Mouse (Mus musculus) lung, postnatal 4 days (tissue): ENCODE measurements around the gene Fgfr2.
A peak's percentile ranks its signal among the peaks of the same experiment; 100 is the strongest.

Experiments
- DNase-seq, 2 experiments: peaks; one replicate each; pipeline ENCODE4 v3.0.0; 2021

Gene Fgfr2

DNA sequence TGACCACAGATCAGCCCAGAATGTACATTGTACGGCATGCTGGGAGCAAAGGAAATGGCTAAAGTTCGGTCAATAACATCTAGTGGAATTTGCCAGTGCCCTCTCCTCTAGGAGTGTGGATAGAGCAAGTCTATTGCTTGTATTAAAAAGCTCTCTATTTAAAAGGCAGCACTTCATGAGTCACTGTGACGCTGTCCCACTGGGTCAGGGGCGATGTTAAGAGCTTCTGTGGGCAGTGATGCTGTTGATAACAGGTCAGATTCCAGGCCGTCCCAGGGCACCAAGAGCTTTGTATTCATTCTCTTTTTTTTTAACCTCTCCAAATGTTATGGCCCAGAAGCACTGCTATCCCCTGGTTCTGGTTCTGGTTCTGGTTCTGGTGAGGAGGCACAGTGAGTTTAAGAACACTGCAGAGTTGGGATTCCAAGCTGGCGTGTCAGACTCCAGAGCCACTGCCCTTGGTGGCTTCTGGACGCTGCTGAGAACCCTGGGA, 2366.8 kb downstream of the Fgfr2 start:
- DNase-seq: no peak

DNA sequence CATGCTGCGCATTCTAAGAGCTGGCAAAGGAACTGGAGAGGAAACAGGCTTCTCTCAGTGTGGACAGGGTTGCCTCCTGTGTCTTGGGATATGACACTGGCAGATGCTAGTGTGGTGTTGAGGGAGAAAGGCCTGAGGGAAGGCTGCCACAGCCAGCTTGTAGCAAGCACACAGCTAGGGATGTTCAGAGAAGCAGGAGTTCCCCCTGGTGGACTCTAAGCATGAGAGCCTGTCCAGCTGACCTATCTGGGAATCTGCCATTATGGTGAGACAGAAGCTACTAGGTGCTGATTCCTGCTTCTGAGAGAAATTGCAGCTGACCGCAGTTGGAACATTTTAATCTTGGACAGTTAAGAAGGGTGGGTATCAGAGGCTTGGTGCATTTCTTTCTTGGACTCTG, 2368.4 kb downstream of the Fgfr2 start:
- peak in 1 of 2 experiments; percentile 33 for DNase-seq

DNA sequence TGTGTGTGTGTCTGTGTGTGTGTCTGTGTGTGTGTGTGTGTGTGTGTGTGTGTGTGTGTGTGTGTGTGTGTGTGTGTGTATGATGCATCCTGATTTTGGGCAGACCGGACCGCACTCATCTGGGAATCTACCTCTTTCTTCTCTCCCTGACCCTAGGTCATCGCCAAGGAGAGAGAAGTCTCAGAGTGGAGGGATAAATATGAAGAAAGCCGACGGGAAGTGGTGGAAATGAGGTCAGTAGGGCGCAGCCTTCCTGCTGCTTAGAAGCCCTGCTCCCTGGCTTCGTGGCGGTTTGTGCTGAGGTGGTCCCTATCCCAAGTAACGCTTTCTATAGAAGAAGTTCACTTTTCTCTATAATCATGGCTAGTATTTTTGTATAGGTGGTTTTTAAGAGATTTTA, 2371.5 kb downstream of the Fgfr2 start:
- DNase-seq: no peak

DNA sequence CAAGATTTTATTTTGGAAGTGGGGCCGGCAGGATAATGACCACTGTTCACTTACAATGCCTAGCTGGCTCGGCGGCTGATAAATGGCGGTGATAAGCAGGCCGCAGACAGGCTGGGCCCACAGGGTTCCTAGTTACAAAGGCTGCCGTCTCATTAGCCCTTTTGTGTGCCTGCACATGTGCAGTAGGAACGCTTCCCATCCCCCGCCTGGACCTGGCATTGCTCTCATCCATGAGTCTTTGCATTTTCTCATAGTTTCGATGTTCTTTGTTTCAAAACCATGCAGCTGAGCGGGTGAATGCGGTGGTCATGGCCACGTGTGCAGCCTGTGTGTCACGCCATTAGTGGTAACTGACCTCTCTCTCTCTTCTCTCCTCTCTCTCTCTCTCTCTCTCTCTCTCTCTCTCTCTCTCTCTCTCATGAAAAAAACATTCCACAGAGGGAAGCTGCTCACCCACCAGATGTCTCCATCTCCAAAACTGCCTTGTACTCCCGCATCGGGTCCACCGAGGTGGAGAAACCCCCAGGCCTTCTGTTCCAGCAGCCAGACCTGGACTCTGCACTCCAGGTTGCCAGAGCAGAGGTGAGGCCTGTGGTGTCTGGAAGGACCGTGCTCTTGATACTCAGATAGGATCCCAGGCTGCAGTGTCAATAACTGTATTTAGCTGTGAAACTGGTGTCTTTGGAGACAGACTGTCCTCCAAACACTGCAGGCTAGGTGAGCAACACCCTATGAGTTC, 2372.2 kb downstream of the Fgfr2 start:
- DNase-seq: no peak

DNA sequence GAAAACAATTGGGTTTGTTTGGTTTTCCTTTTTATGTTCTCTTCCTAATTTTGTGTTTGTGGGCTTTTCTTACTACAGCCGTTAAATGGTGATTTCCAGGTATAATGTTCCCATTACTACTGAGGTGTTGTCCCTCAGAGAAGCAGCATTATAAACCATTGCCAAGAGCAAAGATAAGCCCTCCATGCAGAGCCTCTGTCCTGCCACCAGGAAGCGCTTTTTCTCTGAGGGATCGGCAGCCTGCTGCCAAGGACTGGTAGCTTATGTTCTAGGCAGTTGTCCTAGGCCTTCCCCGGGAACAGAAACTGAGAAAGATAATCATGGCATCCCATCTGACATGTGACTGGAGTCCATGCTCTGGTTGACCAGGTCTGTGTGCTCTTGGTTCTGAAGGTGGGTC, 2374.0 kb downstream of the Fgfr2 start:
- no peak for DNase-seq

DNA sequence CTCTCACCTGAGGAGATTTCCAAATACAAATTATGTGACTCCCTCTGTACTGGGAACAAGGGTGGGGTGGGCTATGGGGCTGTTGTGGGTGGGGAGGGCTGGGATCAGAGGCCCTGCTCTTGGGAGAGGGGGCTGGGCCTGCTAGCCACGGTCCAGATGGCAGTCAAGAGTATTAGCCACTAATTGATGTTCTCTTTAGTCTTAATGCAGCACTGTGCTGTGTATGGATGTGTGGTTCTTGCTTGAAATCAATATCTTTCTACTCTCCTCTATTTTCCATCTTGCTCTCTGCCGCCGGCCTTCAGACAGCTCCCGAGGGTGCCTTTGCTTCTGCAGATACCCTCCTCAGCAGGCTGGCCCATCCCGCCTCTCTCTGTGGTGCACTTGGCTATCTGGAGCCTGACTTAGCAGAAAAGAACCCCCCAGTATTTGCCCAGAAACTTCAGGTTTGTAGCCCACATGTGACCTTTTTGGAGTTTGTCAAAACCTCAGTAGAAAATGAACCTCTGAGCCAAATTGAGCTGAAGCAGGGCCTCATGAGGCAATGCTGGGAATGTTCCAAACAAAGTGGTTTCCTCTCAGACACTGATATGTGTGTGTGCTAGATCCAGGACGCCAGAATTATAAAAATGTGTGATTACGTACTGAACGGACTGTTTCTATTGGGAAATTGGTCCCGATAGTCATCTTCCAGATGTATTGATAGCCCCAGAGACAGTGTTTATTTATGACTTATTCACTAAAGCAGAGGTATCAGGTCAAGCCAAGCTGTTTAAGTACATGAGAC, 2379.7 kb downstream of the Fgfr2 start:
- no peak for DNase-seq

DNA sequence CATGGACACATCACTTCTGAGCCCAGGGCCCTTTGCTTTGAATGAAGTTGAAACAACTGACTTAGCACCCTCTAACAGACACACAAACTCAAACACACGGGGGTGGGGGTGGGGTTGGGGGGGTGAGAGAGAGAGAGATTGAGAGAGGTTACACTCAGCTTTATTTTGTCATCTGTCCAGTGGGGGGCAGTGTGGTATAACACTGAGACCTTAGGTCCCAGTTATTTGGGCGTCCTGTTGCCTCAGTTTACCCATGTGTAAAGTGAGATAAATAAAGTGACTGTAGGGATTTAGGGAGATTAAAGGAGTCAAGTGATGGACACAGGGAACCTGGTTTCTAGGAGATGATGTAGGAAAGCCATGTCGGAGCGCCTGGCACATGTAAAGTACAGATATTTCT, 2382.1 kb downstream of the Fgfr2 start:
- DNase-seq: no peak

DNA sequence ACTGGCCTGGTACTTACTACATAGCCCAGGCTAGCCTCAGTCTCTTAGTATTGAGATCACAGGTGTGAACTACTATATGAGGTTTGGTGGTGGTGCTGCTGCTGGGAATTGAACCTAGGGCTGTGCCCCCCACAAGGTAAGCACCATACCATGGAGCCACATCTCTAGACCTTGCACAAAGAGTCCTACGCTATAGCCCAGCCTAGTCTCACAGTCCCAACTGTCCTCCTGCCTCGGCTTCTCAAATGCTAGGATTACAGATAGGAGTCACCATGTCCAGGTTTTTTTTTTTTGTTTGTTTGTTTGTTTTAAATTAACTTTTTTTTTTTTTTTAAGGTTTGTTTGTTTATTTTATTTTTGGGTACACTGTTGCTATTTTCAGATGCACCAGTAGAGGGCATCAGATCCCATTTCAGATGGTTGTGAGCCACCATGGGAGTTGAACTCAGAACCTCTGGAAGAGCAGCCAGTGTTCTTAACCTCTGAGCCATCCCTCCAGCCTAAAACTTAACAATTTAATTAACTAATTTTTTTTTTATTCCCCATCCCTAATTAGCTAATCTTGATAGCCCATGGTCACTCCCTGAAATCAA, 2388.9 kb downstream of the Fgfr2 start:
- DNase-seq: no peak

DNA sequence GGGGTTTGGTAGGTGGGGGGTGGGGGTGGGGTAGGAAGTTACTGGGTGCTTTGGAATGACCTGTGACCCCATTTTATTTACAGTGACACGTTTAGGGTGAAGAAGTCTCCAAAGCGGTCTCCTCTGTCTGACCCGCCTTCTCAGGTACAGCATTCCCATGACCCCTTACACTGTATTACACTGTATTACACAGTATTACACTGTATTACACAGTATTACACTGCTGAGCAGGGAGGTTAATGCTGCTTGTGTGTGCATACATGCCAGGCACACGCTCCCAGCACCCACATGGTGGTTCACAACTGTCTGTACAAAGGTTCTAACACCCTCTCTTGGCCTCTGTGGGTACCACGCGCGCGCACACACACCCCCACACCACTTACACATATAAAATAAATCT, 2389.7 kb downstream of the Fgfr2 start:
- no peak for DNase-seq

DNA sequence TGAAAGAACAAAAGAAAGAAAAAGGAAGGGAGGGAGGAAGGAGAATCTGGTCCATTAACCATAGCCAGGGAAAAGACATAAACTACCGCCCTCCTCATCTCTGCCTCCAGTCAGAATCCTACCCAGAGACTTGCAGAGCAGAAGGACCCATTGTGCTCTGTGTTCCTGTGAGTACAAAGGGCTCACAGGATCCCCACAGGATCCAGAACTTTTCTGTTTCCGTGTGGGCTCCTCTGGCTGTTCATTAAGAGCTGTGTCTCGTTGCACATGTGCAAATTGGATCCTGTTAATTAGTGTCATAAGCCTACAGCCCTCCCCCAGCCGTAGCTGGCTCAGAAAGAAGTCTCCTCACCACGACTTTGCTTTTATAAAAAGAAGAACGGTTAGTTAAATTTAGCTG, 2390.2 kb downstream of the Fgfr2 start:
- DNase-seq: no peak

DNA sequence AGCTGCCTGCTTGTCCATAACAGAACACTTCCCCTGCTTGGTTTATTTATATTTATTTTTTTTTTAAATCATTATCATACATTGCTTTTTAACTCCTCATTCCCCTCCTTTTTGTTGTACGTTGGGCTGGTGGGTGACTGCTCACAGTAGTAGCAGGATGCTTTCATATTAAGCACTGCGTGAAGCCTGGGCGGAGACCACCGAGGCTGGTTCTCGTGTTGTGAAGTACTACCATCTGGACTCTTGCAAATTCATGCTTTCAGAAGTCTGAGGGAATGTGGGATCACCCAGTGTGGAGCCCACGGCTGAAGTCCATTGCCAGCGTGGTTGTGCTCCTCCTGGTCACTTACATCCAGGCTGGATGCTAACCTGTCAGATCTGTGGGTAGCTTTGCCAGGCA, 2391.4 kb downstream of the Fgfr2 start:
- DNase-seq: no peak

DNA sequence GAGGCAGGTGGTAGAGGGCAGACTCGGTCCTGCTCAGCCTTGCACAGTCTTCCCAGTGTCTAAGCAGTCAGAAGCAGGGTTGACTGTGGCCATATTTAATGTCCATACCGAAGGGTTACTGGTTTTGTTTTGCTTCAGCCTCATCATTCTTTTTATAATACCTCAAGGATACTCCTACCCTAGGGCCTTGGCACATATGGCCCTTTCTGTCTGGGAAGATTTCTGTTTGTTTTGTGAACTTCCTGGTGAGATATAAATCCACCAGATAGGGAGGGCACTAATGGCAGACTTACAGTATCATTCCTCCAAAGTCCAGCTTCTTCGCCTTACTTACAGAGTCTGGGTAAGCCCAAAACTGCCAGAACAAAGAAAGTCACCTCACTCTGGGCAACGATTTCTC, 2395.6 kb downstream of the Fgfr2 start:
- DNase-seq: no peak

DNA sequence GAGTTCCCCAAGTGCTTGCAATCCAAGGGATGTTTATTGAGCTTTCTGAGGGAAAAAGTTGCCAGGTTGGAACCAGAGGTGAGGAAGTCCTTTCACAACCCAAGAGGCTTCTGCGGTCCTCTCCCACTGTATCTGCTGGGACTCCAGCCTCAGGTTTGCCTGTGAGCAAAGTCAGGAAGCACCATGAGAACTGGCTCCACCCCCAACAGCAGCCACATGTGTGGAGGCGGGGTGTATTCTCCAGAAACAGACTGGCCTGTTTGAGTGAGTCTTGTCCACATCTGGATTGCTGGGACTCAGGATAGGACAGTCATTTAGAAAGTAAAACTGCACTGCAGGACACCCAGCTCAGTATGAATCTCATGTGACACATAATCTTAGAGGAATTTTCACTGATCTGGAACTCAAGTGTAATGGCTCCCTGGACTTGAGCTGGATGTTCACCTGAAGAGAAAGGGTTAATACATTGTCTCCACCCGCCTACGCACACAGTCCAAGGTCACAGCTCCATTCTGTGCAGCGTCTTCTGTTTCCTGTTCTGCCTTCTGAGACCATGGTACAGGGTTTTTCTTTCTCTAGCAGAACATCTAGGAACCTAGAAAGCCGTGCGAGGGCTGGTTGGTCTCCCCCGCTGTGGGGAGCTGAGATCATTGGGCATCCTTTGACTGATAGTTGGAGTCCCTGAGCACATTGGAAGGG, 2396.3 kb downstream of the Fgfr2 start:
- peak in 1 of 2 experiments; percentile 17 for DNase-seq

DNA sequence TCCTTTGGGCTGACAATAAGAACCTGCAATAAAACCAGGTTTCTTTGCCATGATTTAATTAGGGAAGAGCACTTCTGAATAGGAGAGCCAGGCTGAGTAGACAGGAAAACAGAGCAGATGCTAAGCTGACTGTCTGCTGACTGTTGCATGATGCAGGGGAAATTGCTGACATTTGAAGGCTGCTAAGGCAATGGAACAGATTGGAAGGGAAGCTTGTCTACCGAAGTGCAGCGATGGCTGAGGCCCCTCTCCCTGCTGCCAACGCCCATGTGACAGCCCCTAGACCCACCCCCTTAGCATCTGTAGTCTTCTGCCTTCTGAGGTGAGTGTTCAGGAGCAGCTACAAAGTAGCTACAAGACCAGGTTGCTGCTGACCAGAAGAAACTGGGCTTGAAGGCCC, 2397.0 kb downstream of the Fgfr2 start:
- no peak for DNase-seq

DNA sequence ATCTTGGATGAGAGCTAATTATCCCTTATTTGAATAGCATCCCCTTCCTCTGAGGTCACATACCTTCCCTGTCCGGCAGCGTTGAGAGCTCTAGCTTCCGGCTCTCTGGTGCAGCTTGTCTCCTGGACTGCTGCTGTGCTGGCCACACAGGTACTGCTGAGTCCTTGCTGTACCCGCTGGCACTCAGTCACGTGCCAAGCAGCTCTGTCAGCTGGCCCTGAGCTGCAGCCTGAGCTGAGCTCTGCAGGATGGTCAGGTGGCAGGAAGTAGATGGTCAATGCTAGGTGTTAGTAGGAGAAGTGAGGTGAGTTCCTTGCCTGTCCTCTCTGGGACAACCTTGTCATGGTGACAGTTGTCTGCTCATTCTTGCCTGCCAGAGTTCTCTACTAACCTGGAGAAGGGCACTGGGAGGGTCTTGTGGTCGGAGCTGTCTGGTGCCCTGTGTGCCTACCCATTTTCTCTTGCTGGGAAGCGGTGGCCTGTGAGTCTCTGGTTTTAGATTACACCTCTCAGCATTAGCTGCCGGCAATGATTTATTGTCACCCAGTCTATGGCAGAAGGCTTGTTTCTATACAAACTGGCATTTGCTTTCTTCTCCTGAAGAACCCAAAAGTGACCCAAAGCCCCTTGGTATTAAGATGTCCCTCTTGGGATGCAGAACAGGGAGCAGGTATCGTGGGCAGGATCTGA, 2402.4 kb downstream of the Fgfr2 start:
- no peak for DNase-seq

DNA sequence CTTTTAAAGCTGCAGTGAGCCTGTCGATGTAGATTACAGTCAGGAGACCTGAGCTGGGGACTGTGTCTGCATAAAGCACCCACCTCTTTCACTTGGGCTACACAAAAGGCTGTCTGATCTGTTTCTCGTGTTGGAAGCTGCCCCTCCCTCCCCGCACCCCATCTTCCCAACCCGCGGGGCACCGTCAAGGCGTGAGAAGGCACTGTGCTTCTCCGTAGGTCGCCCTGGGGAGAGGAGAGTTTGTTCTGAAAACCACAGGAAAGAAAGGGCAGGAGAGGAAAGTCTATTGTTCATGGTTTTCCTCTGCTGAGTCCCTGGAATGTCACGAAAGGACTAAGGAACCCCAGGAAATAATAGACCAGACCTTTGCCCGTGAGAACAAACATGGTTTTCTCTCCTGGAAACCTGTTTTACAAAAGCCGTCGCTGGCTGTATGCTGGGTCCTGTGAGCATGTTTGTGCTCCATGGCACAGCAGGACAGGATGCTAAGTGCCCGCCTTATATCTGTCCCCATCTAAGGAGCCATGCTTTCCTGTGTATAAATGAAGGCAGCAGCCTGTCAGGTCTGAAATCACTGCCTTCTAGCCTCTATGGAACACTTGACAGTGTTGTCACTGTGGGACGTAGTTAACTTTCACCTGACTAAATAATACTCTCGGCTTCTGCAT, 2403.1 kb downstream of the Fgfr2 start:
- DNase-seq: no peak

DNA sequence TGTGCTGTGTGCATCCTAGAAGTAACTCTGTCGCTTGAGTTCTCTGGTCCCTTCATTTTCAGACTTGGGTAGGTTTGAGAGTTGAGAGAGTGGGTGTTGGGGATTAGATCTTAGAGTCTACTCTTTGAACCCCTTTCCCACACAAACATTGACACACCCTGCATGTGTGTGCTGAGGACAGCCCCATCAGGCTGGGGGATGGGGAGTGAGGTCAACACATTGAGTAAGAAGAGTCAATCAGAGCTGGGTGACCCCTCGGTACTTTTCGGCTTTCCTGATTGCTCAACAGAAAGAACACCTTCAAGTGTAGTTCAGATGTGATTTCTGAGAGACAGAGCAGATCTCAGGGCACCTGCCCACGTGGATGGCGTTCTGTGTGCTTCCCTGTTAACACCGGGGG, 2406.2 kb downstream of the Fgfr2 start:
- no peak for DNase-seq

DNA sequence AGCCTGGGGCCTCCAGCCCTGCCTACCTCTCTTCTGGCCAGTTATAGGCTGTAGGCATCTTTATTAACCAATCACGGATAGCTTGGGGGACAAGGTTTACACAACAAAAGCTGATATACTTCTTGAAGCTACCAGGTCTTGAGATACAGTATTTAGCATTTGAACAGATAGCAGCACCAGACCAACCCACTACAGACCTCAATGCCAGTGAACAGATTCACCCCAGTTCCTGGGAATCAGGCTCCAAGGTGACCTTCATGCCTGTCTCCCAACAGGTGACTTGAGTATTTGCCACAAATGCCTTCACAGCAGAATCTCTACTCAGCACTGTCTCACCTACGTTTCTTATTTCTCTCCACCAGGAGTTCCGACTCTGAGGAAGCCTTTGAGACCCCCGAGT, 2406.8 kb downstream of the Fgfr2 start:
- no peak for DNase-seq

DNA sequence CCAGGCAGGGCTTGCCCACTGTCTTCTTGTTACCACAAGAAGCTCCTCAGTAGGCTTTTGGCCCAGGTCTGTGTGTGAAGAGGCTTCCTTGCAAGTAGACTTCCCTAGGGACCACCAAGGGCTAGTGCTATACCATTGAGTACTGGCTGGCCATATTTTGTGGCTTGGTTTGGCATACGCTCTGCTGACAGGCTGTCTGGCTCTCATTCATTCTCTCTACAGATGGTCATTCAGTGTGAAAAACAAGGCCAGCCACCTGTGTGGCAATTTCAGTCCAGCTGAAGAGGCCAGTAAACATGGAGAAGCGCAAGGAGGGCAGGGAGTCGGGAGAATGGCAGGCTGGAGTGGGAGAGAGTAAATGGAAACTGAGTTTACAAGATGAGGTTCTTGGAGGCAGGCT, 2407.7 kb downstream of the Fgfr2 start:
- DNase-seq: no peak

DNA sequence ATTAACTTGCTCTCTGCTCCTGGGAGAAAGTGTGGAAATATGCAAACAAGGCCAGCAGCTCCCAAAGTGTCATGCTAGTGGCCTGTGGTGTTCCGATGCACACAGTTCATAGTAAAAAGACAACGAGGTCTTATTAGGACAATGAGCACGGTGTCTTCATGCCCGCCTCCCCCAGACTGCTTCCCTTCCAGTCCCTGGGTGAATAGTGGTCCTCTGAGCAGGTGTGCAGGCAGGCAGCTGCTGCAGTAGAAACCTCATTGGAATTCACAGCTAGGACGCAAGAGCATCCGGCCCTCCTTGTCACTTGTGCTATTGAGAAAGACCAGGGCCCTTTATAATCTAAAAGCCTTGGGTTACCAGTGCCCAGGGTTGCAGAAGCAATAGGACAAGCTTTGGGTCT, 2409.8 kb downstream of the Fgfr2 start:
- no peak for DNase-seq

DNA sequence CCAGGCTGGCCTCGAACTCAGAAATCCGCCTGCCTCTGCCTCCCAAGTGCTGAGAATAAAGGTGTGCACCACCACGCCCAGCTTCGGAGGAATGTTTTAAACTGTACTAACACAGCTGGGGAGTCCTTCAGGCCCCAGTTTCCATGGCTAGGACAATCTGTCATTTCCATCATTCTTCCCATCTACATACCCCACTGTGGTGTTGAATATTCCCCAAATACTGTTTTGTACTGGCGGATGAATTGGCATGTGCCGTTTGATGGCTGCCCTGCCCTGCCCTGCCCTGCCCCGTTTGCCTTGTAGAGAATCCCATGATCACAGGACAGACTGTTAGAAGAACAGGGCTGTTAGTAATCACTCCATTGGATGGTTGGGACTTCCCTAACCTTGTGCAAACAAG, 2411.3 kb downstream of the Fgfr2 start:
- DNase-seq: no peak
